Mouse (Mus musculus): ENCODE results near the gene Pip5kl1. TPM values are rescaled to one million over a fixed set of nuclear protein-coding genes. Genes with fewer than 3 reads are reported as not detected.

The Pip5kl1 gene
- polyA plus RNA-seq (2012; ENCODE audit: insufficient read depth, insufficient read length, missing spikeins), result not detected in 2 replicates

DNA sequence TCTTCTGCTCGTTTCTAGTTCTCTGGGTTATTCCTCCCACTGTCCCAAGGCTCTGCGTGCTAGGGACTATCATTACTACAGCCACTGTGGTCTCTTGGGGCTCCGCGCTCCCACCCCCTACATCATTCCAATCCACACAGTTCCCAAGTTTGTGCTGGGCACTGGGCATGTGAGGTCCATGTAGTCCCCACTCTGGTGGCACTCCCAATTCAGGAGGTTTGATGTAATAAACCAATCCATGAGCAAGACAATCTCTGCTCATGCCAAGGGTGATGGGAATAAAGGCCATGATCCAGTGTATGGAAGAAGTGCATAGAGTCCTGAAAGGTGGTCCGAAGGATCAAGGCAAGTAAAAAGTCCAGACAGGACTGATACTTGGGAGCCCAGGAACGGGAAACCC is at the start of gene Pip5kl1:
Pip5kl1 (plus strand) TSS at position 301 of the 400 bp plus-strand sequence.
- H3K27ac ChIP-seq (replicated peaks; ENCODE audit: low read depth, low read length), result no peak within 1 kb of the TSS
- H3K4me3 ChIP-seq (ENCODE audit: insufficient read depth, low read depth, low read length), result no peak within 1 kb of the TSS
- no peaks in the 10 kb centered on the region for H3K4me1 ChIP-seq (ENCODE audit: control insufficient read depth, insufficient read depth, insufficient read length, low read length)

DNA sequence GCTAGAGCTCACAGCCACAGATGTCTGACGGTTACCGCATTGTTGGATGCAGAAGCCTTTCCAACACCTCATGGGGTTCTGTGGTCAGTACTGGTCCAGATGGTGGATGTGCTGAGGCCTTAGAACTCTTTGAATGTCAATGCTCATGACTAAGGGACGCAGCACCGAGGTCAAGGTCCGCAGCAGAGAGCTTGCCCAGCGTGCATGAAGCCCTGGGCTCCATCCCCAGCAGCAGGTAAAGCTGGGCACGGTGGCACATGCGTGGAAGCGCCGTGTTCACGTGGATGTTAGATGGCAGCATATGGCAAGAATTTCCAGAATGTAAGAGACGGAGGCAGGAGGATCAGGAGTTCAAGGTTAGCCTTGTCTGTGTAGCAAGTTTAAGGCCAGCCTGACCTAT is 48.8 kb upstream of the Pip5kl1 start:
- Histone ChIP-seq H3K4me1 (ENCODE audit: control insufficient read depth, insufficient read depth, insufficient read length, low read length) (peaks cover 12% of the 10 kb centered on the region), H3K27ac (replicated peaks; ENCODE audit: low read depth, low read length) (no peak overlapping the region), H3K4me3 (ENCODE audit: insufficient read depth, low read depth, low read length) (no peak overlapping the region)

DNA sequence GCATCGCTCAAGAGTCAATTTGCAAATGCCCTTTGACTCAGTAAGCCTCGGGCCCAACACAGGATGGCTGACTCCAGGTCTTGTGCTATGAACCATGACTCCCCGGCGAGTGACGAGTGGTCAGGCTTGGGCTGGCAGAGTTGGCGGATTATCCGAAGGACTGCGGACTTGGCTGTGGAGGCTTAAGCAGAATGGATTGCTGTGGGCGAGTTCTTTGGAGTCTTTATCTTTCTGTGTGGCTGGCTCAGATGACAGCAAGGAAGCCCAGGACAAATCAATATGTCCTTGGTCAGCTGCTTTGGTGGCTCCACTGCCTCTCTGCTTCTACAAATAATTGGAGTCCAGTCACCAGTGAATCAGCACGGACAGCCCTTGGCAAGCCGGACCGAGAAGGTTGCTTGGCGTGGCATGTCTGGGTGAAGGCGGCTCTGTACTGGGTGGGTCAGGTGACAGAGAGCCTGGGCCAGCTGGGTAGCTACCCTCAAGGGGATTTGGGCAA is 47.1 kb upstream of the Pip5kl1 start:
- peaks cover 7% of the 10 kb centered on the region for H3K4me1 ChIP-seq (ENCODE audit: control insufficient read depth, insufficient read depth, insufficient read length, low read length)
- no peak overlapping the region for H3K4me3 ChIP-seq (ENCODE audit: insufficient read depth, low read depth, low read length)
- peak overlapping the region; percentile 74 for H3K27ac ChIP-seq (replicated peaks; ENCODE audit: low read depth, low read length)

DNA sequence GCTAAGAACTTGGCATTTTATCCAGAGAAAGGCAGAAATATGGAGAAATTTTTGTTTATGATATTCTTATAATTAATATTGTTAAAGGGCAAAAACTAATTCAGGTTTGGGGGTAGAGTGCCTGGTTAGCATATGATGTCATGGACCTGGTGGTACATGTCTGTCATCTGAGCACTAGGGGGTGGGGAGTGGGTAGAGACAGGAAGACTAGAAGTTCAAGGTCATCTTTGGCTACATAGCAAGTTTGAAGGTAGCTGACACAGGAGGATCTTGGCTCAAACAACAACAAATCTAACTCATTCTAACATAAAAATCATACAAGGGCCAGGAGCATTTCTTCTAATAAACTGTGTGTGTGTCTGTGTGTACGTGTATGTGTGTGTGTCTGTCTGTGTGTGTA is 46.3 kb upstream of the Pip5kl1 start:
- Histone ChIP-seq H3K27ac (replicated peaks; ENCODE audit: low read depth, low read length) (no peak overlapping the region), H3K4me1 (ENCODE audit: control insufficient read depth, insufficient read depth, insufficient read length, low read length) (peaks cover 10% of the 10 kb centered on the region), H3K4me3 (ENCODE audit: insufficient read depth, low read depth, low read length) (no peak overlapping the region)

DNA sequence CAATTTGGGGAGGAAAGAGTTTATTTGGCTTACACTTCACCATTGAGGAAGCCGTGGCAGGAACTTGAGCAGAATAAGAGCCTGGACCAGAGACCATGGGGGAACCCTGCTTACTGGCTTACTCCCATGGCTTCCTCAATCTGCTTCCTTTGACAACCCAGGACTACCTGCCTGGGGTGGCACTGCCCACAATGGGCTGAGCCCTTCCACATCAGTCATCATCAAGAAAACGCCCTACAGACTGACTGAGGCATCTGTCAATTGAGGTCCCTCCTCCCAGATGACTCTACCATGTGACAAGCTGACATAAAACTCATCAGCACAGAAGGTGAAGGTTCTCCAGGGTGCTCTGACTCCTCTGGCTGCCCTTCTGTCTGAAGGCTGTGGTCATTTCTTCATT is 44.1 kb upstream of the Pip5kl1 start:
- Histone ChIP-seq H3K4me1 (ENCODE audit: control insufficient read depth, insufficient read depth, insufficient read length, low read length) (peaks cover 11% of the 10 kb centered on the region), H3K27ac (replicated peaks; ENCODE audit: low read depth, low read length) (no peak overlapping the region)

DNA sequence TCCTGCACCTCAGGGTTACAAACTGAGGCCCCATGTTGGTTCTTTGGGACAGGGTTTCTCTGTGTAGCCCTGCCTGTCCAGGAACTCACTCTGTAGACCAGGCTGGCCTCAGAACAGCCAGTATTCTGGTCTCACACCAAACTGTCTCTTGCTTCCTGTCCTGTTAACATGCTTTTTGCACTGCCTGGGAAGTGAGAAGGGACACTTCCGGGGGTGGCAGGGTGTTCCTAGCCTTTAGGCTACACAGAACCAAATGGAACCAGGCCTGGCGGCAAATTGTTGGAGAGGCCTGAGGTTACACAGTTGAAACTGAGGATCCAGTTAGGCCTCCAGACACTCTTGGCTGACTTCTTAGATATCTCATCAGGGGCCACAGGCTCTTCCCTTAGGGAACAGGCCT is 41.4 kb upstream of the Pip5kl1 start:
- peak overlapping the region; percentile 32; the same call in 1 of the 2 replicates for H3K27ac ChIP-seq (replicated peaks; ENCODE audit: low read depth, low read length)

More for the DNA sequence above, 44.1 kb upstream of the Pip5kl1 start:
- no peak overlapping the region for H3K4me3 ChIP-seq (ENCODE audit: insufficient read depth, low read depth, low read length)

DNA sequence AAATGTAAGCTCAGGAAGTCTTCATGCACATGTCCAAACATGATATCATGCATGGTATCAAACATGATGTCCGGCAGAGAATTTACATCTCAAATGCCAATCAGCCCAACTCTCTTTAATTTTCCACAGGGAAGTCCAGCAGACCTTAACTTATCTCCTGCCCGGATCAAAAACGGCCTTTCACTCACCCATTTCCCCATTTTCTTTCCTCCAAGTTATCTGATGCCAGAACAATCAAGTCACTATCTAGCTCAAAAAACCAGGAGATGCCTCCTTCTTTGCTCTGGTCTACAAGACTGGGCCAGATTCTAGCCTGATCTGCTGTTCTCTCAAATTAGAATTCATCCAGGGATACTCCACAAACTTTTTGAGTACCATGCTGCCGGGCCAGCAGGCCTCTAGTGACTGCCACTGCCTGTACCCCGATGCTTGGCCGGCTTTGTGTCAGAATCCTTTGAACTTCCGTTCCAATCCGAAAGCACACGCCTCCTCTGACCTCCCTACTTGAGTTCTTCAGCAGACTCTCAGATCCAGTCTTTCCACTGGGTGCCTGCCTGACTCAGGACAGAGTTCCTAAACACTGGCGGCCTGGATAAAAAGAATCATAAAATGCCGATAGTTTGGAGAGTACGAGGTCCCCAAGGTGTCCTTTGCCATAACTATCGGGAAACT is 40.4 kb upstream of the Pip5kl1 start:
- Histone ChIP-seq H3K4me3 (ENCODE audit: insufficient read depth, low read depth, low read length) (peak overlapping the region; percentile 67), H3K4me1 (ENCODE audit: control insufficient read depth, insufficient read depth, insufficient read length, low read length) (peaks cover 25% of the 10 kb centered on the region), H3K27ac (replicated peaks; ENCODE audit: low read depth, low read length) (peak overlapping the region; percentile 67)

More for the DNA sequence above, 41.4 kb upstream of the Pip5kl1 start:
- peaks cover 15% of the 10 kb centered on the region; the same call in 1 of the 2 replicates for H3K4me1 ChIP-seq (ENCODE audit: control insufficient read depth, insufficient read depth, insufficient read length, low read length)
- H3K4me3 ChIP-seq (ENCODE audit: insufficient read depth, low read depth, low read length), result no peak overlapping the region

DNA sequence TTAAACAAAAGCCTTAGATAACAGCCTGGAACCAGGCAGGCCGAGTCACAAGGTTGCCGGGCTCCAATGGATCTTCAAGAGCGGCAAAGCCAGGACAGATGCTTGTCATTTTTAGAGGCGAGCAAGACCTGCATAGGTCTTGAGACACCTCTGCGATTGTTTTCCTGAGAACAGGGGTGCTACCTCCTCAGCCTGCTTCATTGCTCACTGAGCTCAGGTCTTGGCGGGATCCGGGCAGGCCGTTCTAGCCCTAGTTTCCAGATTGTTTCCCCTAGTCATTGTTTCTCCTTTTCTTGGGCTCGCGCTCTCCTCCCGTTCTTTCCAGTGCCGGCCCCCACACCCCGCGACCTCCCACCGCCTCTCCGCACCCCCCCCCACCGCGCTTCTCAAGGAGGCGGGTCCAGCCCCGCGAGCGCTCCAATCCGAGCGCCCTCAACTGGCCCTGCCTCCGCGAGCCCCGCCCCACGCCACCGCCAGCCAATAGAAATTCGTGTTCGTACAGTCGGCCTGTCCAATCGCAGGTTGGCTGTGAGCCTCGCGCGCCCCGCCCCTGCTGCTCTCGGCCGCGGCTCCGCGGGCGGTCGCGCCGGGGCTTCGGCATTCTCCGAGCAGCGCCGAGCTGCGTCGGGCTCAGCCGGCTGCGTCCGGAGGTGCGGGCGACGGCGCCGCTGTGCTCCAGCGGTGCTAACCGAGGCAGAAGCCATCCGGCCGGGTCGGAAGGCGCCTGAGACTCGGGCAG is 39.7 kb upstream of the Pip5kl1 start, which contains the start of gene Fam102a:
Fam102a (plus strand) TSS at position 600 of the 739 bp plus-strand sequence.
- H3K4me3 ChIP-seq (ENCODE audit: insufficient read depth, low read depth, low read length), result peak within 1 kb of the TSS; percentile 87
- H3K4me1 ChIP-seq (ENCODE audit: control insufficient read depth, insufficient read depth, insufficient read length, low read length), result peaks cover 28% of the 10 kb centered on the region
- peak within 1 kb of the TSS; percentile 75 for H3K27ac ChIP-seq (replicated peaks; ENCODE audit: low read depth, low read length)

DNA sequence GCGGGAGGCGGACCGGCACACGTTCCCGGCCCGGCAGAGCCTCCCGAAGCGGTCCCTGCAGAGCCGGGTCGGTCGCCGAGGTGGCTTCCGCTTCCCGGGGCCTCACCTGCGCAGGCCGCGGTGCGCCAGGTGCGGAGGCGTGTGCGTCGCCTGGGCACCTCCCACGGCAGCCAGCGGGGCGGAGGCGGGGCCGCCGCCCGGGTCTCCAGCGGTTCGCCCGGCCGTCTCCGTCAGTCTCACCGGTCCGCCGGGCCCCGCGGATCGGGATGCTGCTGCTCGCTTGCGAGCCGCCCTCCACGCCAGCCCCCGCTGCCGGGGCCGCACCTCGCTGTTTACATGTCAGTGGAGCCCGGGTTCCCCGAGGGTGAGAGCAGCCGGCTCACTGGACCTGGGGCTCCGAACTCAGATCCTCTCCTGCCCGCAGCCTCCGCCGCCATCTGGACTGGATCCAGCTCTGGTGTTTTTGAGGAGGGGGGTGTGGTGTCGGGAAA is 39.1 kb upstream of the Pip5kl1 start:
- peak overlapping the region; percentile 75 for H3K27ac ChIP-seq (replicated peaks; ENCODE audit: low read depth, low read length)
- H3K4me3 ChIP-seq (ENCODE audit: insufficient read depth, low read depth, low read length), result peak overlapping the region; percentile 87
- H3K4me1 ChIP-seq (ENCODE audit: control insufficient read depth, insufficient read depth, insufficient read length, low read length), result peaks cover 32% of the 10 kb centered on the region

DNA sequence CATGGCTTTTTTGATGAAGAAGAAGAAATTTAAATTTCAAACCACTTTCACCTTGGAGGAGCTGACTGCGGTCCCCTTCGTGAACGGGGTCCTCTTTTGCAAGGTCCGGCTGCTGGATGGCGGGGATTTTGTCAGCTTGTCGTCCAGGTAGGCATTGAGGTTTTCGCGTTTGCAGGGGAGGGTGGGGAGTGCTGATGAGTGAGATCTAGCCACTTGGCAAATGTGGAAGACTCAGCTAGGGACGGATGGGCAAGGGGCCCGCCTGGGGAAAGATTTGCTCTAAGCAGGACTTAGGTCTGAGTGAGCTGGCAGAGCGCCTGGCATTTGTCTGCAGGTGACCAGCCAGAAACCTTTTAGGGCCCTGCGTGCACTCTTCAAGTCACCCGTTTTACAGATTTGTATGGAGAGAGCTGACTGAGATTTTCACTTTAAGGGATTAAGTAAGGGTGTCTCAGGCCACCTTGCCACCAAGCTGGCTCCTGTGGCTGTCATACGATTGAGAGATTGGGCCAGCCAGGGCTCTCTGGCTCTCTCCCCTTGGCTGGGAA is 38.4 kb upstream of the Pip5kl1 start:
- Histone ChIP-seq H3K4me1 (ENCODE audit: control insufficient read depth, insufficient read depth, insufficient read length, low read length) (peaks cover 38% of the 10 kb centered on the region), H3K4me3 (ENCODE audit: insufficient read depth, low read depth, low read length) (peak overlapping the region; percentile 87), H3K27ac (replicated peaks; ENCODE audit: low read depth, low read length) (peak overlapping the region; percentile 75)

DNA sequence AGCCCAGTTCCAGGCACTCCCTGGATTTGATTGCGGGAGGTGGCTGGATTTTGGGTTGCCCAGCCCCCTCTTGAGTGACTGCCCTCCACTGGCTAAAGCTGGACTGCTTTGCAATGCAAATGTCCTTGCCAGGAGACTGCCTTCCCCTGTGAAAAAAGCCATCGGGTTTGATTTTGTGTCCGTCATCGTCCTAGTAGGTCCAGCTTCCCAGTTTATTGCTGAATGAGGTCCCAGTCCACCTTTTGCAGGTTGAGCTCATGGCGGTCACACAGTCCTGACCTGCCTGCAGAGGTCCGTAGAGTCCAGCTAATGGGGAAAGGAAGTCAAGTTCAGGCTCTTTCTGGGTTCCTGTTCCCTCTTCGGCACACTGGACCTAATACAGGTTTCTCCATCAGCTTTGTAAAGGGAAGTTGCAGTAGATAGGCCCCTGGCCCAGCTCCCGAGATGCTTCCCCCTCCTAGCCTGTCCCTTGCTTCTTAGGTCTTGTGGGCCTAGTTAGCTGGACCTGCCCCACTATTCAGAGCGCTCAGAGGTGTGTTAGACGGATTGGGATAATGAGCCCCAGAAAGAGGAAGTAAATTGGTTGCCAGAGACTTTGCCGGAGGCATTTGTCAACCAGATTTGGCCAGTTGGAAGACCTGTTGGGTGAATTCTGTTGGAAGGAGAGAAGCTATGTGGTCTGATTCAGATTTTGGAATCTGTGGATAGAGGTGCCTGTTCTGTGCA is 37.8 kb upstream of the Pip5kl1 start:
- peaks cover 44% of the 10 kb centered on the region for H3K4me1 ChIP-seq (ENCODE audit: control insufficient read depth, insufficient read depth, insufficient read length, low read length)
- H3K4me3 ChIP-seq (ENCODE audit: insufficient read depth, low read depth, low read length), result peak overlapping the region; percentile 87
- peak overlapping the region; percentile 75 for H3K27ac ChIP-seq (replicated peaks; ENCODE audit: low read depth, low read length)

DNA sequence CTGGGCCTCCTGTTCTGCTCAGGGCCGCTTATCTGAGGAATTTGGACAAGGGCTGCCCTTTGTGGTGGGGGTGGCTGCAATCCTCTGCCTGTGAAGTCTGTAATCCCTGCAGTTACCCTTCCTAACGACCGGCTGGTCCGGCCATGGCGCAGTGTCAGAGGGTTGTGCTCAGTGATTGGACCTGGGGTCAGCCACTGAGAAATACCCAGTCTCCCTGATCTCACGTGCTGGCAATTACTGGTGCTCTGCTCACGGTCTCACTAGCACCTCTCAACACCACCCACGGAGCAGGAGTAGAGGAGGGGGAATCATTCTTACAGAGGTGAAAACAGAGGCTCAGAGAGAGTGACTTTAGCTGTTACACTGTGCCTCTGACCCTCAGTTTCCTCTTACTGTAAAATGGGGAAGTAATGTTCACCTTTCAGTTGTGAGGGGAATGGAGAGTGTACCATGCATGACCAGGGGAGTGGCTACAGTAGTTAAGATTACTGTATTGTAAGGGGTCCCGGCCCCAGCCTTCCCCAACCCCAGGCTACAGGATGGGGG is 37.2 kb upstream of the Pip5kl1 start:
- peak overlapping the region; percentile 75 for H3K27ac ChIP-seq (replicated peaks; ENCODE audit: low read depth, low read length)
- peaks cover 48% of the 10 kb centered on the region for H3K4me1 ChIP-seq (ENCODE audit: control insufficient read depth, insufficient read depth, insufficient read length, low read length)
- H3K4me3 ChIP-seq (ENCODE audit: insufficient read depth, low read depth, low read length), result peak overlapping the region; percentile 87

DNA sequence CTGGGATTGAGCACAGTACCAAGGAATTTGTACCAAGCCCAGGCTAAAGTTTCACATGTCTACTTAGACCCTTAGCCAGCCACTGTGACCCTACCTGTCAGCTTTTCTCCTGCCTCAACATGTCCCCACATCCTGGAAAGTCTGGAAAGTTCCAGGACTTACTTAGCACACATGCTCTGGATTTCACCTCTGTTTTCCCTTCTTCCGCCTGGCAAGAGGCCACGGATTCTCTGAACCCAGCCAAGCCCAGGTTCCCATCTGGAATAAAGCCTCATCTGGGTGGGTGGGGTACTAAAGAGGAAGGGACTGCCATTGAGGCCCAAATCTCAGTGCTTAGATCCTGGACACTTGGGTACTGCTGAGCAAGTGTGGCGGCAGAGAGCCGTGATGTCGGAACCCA is 36.7 kb upstream of the Pip5kl1 start:
- H3K4me3 ChIP-seq (ENCODE audit: insufficient read depth, low read depth, low read length), result peak overlapping the region; percentile 87
- H3K27ac ChIP-seq (replicated peaks; ENCODE audit: low read depth, low read length), result peak overlapping the region; percentile 75
- H3K4me1 ChIP-seq (ENCODE audit: control insufficient read depth, insufficient read depth, insufficient read length, low read length), result peaks cover 53% of the 10 kb centered on the region

DNA sequence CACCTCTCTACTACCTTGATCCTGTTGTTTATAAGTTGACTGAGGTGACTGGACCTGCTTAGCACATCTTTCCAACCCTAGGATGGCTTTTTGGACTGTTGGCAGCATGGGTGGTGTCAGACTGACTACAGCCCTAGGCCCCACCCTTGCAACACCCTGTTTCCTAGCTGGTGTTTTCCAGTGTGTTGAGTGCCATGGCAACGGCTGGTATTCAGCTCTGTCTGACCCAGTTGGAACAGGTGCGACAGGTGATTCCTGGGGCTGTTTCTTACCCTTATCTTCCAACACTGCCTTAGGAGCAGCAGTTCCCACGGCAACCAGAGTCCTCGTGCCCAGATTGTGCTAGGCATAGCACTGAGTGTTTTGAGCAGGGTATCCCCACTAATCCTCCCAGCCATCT is 36.1 kb upstream of the Pip5kl1 start:
- Histone ChIP-seq H3K4me3 (ENCODE audit: insufficient read depth, low read depth, low read length) (peak overlapping the region; percentile 87), H3K27ac (replicated peaks; ENCODE audit: low read depth, low read length) (peak overlapping the region; percentile 75), H3K4me1 (ENCODE audit: control insufficient read depth, insufficient read depth, insufficient read length, low read length) (peaks cover 55% of the 10 kb centered on the region)
